Mouse (Mus musculus): ENCODE measurements around the gene Tspan13.

DNA sequence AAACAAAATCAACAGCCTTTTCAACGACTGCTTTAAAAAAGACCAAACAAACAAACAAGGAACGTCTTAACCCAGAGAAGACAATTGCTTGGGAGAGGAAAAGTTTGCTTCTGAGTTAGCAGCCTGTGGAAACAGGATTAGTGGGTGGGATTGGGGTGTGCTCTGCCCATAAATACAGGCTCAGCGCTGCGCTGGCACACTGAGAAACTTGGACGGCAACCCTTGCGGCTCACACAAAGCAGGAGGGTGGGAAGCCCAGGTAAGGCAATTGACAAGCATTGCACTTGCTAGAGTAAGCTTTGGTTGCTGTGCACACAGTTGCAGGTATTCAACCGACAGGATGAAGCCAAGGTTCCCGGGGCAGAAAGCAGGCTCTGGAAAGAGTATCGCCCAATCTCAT lies 49.6 kb downstream of the Tspan13 start, which contains the start of gene Agr2:
- no peak for TF ChIP-seq CTCF (IDR thresholded peaks at IDR 0.05; ENCODE audit: borderline replicate concordance, control insufficient read depth, extremely low read depth, insufficient read depth, low read length, poor library complexity)
- no peak for TF ChIP-seq POLR2A (IDR thresholded peaks at IDR 0.05; ENCODE audit: control insufficient read depth, extremely low read depth, insufficient read depth, low read length, poor library complexity)

Data from thymus, adult 2 months (tissue).